Mouse (Mus musculus): ENCODE results near the gene Gosr2. TPM values are rescaled to one million over a fixed set of nuclear protein-coding genes. Genes with fewer than 3 reads are reported as not detected.
"Not testable (repeated sequence)": the region's sequence is repeated elsewhere in the genome, so short reads cannot be mapped to it uniquely, and the experiment has no call there.

Gene Gosr2
- polyA plus RNA-seq, 1 experiment: 73.9 TPM

- Histone ChIP-seq H3K79me2 (ENCODE audit: control insufficient read depth, insufficient read depth) (peaks cover 35% of the 10 kb centered on the region), H3K4me2 (ENCODE audit: low read depth) (peak overlapping the region; percentile 56), H3K36me3 (ENCODE audit: control insufficient read depth, insufficient read depth) (peaks cover 28% of the 10 kb centered on the region), H3ac (ENCODE audit: control insufficient read depth, insufficient read length) (no peak overlapping the region), H3K27me3 (ENCODE audit: control insufficient read depth, insufficient read depth, insufficient read length) (no peaks in the 10 kb centered on the region), H3K4me3 (no peak overlapping the region)
- no peak for TF ChIP-seq TCF12 (IDR thresholded peaks at IDR 0.05; ENCODE audit: insufficient read depth, poor library complexity, severe bottlenecking)
- no peak for TF ChIP-seq USF1 (IDR thresholded peaks at IDR 0.05; ENCODE audit: low read depth)
- TF ChIP-seq MYOD1 (IDR thresholded peaks at IDR 0.05; ENCODE audit: control insufficient read depth in 1 of 3, insufficient read length in 2 of 3, low read depth in 2 of 3): peak in 2 of 3 experiments; percentile 44 to 73
- TF ChIP-seq MYOG (IDR thresholded peaks at IDR 0.05; ENCODE audit: control insufficient read depth in 1 of 3, insufficient read depth in 1 of 3, insufficient read length in 2 of 3, low read depth in 2 of 3): peak in 1 of 3 experiments; percentile 43
- no peak for TF ChIP-seq POLR2A (IDR thresholded peaks at IDR 0.05; ENCODE audit: insufficient read length, low read depth)
- no peak for TF ChIP-seq POLR2AphosphoS2 (IDR thresholded peaks at IDR 0.05; ENCODE audit: insufficient read length, low read depth)
Observed at GRCm38 (mm10) chr11:103686706-103687105, 11.0 kb downstream of the Gosr2 start.

- Histone ChIP-seq H3K79me2 (ENCODE audit: control insufficient read depth, insufficient read depth) (peaks cover 21% of the 10 kb centered on the region), H3K4me3 (no peak overlapping the region), H3K27me3 (ENCODE audit: control insufficient read depth, insufficient read depth, insufficient read length) (no peaks in the 10 kb centered on the region), H3ac (ENCODE audit: control insufficient read depth, insufficient read length) (no peak overlapping the region), H3K4me2 (ENCODE audit: low read depth) (peak overlapping the region; percentile 56), H3K36me3 (ENCODE audit: control insufficient read depth, insufficient read depth) (peaks cover 33% of the 10 kb centered on the region)
- no peak for TF ChIP-seq TCF3 (IDR thresholded peaks at IDR 0.05; ENCODE audit: insufficient read length, low read depth)
- TF ChIP-seq MAX (IDR thresholded peaks at IDR 0.05; ENCODE audit: low read depth): peak; percentile 3
- peak; percentile 6 for TF ChIP-seq SRF (IDR thresholded peaks at IDR 0.05; ENCODE audit: control insufficient read depth, insufficient read length, low read depth)
- no peak for TF ChIP-seq POLR2AphosphoS2 (IDR thresholded peaks at IDR 0.05; ENCODE audit: insufficient read length, low read depth)
- TF ChIP-seq USF1 (IDR thresholded peaks at IDR 0.05; ENCODE audit: low read depth): no peak
- TF ChIP-seq MYOG (IDR thresholded peaks at IDR 0.05; ENCODE audit: control insufficient read depth in 1 of 3, insufficient read depth in 1 of 3, insufficient read length in 2 of 3, low read depth in 2 of 3): peak in 2 of 3 experiments; percentile 4 to 54
- TF ChIP-seq E2F4 (IDR thresholded peaks at IDR 0.05; ENCODE audit: insufficient read depth): no peak
- no peak for TF ChIP-seq TCF12 (IDR thresholded peaks at IDR 0.05; ENCODE audit: insufficient read depth, poor library complexity, severe bottlenecking)
- TF ChIP-seq MYOD1 (IDR thresholded peaks at IDR 0.05; ENCODE audit: control insufficient read depth in 1 of 3, insufficient read length in 2 of 3, low read depth in 2 of 3): peak in 1 of 3 experiments; percentile 68
- no peak for TF ChIP-seq REST (IDR thresholded peaks at IDR 0.05; ENCODE audit: insufficient read depth, insufficient read length)
Observed at GRCm38 (mm10) chr11:103685261-103685736, 12.4 kb downstream of the Gosr2 start.

GRCm38 (mm10) chr11:103683667-103684334, 13.9 kb downstream of the Gosr2 start:
- H3K36me3 ChIP-seq (ENCODE audit: control insufficient read depth, insufficient read depth): peaks cover 45% of the 10 kb centered on the region
- H3K4me2 ChIP-seq (ENCODE audit: low read depth): peak overlapping the region; percentile 56

GRCm38 (mm10) chr11:103677042-103677441, 20.7 kb downstream of the Gosr2 start:
- not testable (repeated sequence) for H3ac ChIP-seq (ENCODE audit: control insufficient read depth, insufficient read length); H3K79me2 ChIP-seq (ENCODE audit: control insufficient read depth, insufficient read depth); H3K4me2 ChIP-seq (ENCODE audit: low read depth); H3K4me3 ChIP-seq; H3K27me3 ChIP-seq (ENCODE audit: control insufficient read depth, insufficient read depth, insufficient read length)
- peaks cover 46% of the 10 kb centered on the region for H3K36me3 ChIP-seq (ENCODE audit: control insufficient read depth, insufficient read depth)

More at GRCm38 (mm10) chr11:103683667-103684334, 13.9 kb downstream of the Gosr2 start:
- Histone ChIP-seq H3K79me2 (ENCODE audit: control insufficient read depth, insufficient read depth) (peaks cover 6% of the 10 kb centered on the region), H3K4me3 (no peak overlapping the region), H3ac (ENCODE audit: control insufficient read depth, insufficient read length) (no peak overlapping the region), H3K27me3 (ENCODE audit: control insufficient read depth, insufficient read depth, insufficient read length) (no peaks in the 10 kb centered on the region)
- no peak for TF ChIP-seq POLR2AphosphoS2 (IDR thresholded peaks at IDR 0.05; ENCODE audit: insufficient read length, low read depth)
- TF ChIP-seq REST (IDR thresholded peaks at IDR 0.05; ENCODE audit: insufficient read depth, insufficient read length): no peak
- TF ChIP-seq E2F4 (IDR thresholded peaks at IDR 0.05; ENCODE audit: insufficient read depth): no peak
- no peak for TF ChIP-seq TCF3 (IDR thresholded peaks at IDR 0.05; ENCODE audit: insufficient read length, low read depth)
- no peak for TF ChIP-seq MYOG (IDR thresholded peaks at IDR 0.05; ENCODE audit: control insufficient read depth in 1 of 3, insufficient read depth in 1 of 3, insufficient read length in 2 of 3, low read depth in 2 of 3)
- TF ChIP-seq MAX (IDR thresholded peaks at IDR 0.05; ENCODE audit: low read depth): no peak
- TF ChIP-seq TCF12 (IDR thresholded peaks at IDR 0.05; ENCODE audit: insufficient read depth, poor library complexity, severe bottlenecking): no peak
- TF ChIP-seq MYOD1 (IDR thresholded peaks at IDR 0.05; ENCODE audit: control insufficient read depth in 1 of 3, insufficient read length in 2 of 3, low read depth in 2 of 3): no peak
- TF ChIP-seq CEBPB (IDR thresholded peaks at IDR 0.05; ENCODE audit: insufficient read depth, poor library complexity, severe bottlenecking): no peak
- no peak for TF ChIP-seq USF1 (IDR thresholded peaks at IDR 0.05; ENCODE audit: low read depth)

- H3ac ChIP-seq (ENCODE audit: control insufficient read depth, insufficient read length): no peak overlapping the region
- H3K79me2 ChIP-seq (ENCODE audit: control insufficient read depth, insufficient read depth): no peaks in the 10 kb centered on the region
- H3K27me3 ChIP-seq (ENCODE audit: control insufficient read depth, insufficient read depth, insufficient read length): no peaks in the 10 kb centered on the region
- H3K4me3 ChIP-seq: no peak overlapping the region
- H3K36me3 ChIP-seq (ENCODE audit: control insufficient read depth, insufficient read depth): peaks cover 43% of the 10 kb centered on the region
- no peak overlapping the region for H3K4me2 ChIP-seq (ENCODE audit: low read depth)
- no peak for TF ChIP-seq USF1 (IDR thresholded peaks at IDR 0.05; ENCODE audit: low read depth)
- peak; percentile 12 for TF ChIP-seq POLR2AphosphoS2 (IDR thresholded peaks at IDR 0.05; ENCODE audit: insufficient read length, low read depth)
- TF ChIP-seq MYOD1 (IDR thresholded peaks at IDR 0.05; ENCODE audit: control insufficient read depth in 1 of 3, insufficient read length in 2 of 3, low read depth in 2 of 3): no peak
- TF ChIP-seq CEBPB (IDR thresholded peaks at IDR 0.05; ENCODE audit: insufficient read depth, poor library complexity, severe bottlenecking): no peak
- no peak for TF ChIP-seq E2F4 (IDR thresholded peaks at IDR 0.05; ENCODE audit: insufficient read depth)
- no peak for TF ChIP-seq REST (IDR thresholded peaks at IDR 0.05; ENCODE audit: insufficient read depth, insufficient read length)
- TF ChIP-seq TCF3 (IDR thresholded peaks at IDR 0.05; ENCODE audit: insufficient read length, low read depth): no peak
Observed at GRCm38 (mm10) chr11:103675556-103675955, 22.1 kb downstream of the Gosr2 start.

Data from myocyte (in vitro differentiated cells).